Mouse (Mus musculus) ovary, postnatal 36 days (tissue): ENCODE results near the gene Arrdc4.
A peak's percentile ranks its signal among the peaks of the same experiment; 100 is the strongest.

Experiments used
- DNase-seq: peaks from one replicate; pipeline ENCODE4 v3.0.0; 2022; ENCODE audit warnings: low spot score, mixed read lengths

Arrdc4 gene

DNA sequence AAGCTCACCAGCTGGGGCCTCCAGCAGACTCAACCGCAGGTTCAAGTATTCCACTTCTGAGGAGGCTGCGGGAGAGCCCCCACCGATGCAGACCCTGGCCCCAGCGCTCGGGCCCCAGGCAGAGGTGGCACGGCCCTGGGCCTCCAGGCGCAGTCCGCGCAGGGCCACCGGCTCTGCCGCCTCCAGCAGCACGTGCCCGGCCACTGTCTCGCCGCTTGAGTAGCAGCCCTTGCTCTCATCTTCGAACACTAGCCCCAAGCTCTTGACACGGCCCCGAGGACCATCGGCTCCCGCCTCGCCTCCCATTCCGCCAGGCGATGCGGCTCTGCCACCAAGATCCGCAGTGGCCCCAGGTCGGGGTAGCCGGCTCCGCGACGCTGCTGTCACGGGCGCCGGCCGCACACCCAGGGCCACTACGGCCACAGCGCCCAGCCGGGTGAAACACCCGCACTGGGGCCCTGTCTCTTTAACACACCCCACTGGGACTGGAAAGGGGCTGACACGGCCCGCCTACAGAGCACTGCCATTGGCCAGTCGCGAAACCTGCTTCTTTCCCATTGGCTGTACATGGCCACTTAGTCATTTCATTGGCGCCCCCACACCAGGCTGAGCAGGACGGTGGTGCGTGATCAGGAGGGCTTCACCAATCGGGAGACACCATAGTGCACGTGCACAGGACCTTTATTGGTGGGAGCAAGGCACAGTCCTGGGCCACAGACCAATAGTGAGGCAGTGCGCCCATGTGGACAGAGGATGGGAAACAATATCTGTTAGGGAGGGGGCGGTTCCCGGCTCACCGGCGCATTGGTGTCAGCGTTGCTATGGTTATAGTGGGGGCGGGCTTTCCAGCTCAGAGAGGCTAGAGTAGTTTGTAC is at the start of gene Arrdc4:
Gene Arrdc4 (minus strand): TSS at position 481 of the 875 bp plus-strand sequence.
- peak; percentile 97 for DNase-seq

DNA sequence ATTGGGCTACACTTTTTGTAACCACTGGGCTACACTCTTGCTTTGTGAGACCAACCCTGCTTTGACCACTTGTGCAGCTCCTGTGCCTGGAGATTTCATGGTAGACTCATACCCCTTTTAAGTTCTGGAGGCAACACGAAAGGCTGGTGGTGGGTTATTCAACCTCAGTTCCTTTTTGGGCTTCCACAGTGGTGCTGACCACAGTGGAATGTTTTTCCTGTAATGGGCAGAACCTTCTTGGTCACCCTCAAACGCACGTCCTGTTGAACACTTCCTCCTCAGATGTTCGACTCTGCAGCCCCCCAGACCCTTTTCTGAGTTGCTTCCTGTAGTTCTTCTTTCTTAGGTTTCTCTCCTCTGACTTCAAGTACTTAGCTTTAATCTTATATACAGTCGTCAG is 46.5 kb upstream of the Arrdc4 start:
- DNase-seq = no peak

DNA sequence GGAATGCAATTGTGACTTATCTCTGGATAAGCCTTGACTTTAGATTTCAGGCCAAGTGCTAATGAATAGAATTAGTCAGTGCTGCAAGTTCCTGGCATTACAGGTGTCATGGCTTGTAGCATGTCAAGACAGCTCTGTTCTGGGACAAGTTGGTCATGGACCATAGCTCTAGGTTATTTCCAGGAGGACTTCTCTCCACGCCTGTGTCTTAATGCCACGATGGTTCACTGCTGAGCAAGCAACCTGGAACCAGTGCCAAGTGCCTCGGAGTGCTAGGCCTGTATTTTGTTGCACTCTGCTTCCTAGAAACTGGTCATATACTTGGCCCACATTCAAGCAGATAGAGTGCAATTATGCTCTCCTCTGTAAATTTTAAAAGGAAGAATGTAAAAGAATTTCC is 39.7 kb upstream of the Arrdc4 start:
- peak; percentile 10 for DNase-seq

DNA sequence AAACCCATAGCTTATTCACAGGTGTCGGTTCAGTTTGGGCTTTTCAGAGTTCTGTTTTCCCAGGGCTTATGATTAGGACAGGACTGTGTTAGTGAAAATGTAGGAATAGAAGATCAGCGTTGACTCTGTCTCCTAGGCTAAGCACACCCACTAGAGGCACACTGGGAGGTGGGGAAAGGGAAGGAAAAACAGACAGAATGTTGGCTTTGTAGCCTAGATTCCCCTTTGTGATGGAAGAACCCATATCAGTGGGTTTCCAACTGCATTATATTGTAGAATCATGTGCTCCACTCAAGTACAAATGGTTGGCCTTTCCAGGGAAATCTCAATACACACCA is 22.7 kb upstream of the Arrdc4 start:
- no peak for DNase-seq

DNA sequence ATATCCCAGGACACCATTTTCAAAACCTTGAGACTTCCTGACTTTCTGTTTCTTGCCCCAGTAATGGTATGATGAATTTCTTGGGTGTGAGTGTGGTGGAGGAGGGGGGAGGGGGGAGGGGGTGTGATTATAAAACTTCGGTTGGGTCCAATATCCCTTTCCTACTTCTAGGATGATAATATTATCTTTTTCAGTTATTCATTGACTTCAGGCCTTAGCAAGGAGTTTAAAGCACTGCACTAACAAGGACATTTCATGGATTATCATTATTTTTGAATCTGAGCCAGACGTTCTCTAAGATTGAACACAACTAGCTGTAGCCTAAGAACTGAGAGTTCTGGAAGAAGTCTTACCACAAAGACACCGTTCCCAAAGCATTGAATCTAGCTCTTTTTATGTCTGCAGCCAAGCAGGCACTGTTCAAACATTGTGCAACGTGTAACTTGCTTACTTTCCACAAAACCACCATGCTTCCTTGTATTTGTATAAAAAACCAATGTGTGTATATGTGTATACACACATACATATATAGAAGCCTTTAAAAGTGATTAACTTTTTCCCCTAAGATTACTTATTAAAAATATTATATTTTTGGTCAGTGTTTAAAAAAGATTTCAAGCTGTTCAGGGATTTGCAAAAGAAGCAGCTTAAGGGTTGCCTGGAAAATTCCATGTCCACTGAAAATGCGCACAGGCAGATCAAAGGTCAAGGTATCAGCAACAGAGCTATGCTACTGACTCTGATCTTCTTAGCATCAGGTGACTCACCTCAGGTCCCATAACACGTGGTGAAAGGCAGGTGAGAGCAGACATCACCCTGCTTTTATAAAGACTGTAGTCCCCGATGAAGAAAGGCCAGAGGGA is 22.1 kb upstream of the Arrdc4 start:
- no peak for DNase-seq

DNA sequence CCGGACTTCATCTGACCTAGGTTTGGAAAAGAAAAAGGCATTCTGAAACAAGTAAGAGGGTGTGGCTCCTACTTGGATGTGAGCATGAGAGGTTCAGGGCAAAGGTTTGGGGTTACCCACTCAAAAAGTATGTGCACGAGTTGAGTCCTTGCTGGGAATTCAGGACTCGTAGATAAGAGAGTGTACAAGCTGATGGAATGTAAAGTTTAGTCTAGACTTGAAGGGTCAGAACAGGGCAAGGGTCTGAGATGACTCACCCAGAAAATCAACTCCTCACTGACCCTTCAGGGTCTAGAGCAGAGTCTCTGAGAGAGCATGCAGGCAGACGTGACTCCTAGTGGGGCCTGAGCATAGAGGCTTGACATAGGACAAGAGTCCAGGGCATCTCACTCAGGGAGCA is 16.9 kb upstream of the Arrdc4 start:
- no peak for DNase-seq

DNA sequence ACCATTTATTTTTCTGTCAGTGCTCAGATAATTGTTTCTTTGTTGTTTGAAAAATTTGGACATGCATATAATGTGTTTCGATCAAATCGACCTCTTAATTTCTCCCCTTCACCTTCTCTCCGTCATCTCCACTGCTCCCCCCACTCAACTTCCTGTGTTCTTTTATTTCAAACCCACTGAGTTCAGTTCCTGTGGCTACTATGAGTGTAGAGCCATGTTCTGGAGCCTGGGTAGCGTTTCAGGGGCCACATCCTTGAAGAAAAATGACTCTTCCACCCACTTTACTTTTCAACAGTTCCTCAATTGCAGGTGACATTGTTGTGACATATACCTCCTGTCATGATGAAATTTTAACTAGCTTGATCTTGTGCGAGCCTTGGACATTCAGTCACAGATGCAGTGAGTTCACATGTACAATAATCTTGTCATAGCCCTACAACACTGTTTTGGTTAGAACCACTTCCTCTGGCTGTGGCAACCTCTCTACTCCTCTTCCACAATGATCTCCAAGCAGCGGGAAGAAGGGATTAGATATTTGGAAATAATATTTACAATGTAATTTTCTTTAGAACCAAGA is 10.2 kb upstream of the Arrdc4 start:
- DNase-seq = no peak

DNA sequence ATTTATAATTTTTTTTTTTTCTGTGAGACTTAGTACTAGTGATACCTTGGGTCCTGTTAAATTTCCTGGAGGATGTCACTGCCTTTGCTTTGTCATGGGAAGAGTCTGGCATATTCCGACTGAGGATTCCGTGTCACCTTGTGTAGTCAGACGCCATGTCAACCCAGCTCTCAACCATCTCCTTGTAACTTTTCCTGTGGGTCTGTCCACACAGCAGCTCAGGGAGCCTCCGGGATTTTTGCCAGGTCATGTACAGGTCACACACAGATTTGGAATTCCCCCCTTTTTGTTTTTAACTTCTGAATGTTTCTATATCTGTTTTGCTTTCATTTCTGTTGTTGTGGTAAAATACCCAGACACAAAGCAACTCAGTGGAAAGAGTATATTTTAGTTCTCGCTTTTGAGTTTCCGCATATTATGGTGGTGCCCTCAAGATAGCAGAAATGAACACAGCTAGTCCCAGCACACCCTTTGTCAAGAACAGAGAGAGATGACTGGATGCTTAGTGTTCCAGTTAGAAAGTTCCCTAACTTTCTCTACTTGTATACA is 7.7 kb upstream of the Arrdc4 start:
- DNase-seq = peak; percentile 10

DNA sequence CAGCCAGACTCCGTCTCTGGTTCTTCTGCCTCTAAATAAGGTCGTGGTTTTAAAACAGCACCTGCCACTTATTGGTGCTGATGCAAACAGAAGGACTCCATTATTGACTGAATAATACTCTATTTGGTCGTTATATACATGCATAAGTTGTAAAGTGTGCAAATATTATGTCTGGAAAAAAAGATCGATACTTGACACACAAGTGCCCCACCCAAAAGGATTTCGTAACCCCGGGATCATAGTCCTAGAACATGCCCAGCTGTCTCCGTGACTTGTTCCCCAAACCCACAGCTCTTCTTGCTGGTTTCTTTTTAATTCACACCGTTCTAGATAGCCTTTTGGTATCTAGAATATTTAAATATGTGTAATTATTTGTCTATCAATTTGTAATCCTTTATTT is 878 bp upstream of the Arrdc4 start:
- no peak for DNase-seq

DNA sequence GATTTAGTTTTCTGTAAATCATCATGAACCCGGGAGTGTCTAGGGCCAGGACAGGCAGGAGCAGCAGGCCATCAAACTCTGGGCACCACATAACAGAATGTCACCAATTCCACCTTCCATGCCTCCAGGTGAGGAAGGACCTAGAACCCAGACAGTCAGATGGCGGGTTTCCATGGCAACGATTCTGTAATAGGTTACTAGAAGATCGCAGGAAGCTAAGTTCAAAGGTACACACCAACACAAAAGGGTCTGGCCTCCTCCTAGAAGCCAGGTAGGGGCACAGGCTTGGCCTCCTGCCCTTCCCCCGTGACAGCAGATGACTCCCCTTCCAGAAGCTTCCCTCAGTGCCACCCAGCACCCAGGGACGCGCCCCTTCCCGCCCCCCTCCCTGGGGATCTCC is 680 bp downstream of the Arrdc4 start:
- peak; percentile 6 for DNase-seq

DNA sequence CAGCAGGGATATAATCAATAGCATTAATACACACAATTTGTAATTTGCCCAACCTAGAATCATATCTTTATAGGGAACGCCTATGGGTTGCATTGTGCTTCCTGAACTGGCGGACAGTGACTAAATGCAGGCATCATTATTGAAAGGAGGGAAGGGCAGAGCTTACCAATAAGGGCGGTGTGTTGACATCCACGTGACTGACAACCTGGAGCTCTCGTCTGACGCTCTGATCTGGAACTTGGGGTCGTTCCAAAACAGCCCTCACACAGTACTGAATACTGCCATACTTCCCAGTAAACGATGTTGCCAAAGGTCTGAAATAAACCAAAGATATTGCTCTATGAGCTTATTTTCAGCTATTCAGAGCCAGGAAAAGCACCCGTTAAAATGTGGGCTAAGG is 4.4 kb downstream of the Arrdc4 start:
- no peak for DNase-seq

DNA sequence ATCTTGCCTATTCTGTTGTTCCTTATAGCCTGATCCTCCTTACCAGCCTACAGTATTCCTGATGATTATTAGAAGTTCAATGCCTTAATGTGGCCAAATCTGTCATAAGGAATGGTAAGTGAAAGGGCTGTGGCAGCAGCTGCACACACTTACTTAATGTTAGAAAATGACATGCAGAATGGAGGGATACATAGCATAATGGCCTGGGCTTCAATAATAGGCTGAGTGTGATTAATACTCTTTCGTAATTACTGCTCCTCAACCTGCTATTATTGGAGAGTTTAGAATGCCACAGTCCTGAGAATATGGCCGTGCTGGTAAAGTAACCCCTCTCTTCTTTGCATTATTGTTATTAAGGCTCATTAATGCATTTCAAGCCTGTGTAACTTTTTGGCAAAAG is 4.8 kb downstream of the Arrdc4 start:
- no peak for DNase-seq

DNA sequence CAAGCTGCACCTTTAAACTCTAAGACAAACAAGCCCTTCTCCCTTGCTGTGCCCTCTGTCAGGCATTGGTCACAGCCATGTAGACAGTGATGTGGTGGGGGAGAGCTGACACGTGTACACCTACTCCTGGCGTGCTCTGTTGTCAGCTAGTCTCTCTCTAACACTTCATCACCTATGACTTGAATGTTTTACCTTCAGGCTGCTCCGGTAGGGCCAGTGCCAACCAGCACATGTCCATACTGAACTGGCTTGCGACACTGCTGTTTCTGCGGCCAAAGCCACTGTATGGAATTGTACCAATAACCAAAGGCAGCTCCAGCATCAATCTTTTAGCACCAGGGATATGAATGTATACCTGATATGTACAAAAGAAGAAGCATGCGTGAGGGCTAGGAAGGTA is 8.3 kb downstream of the Arrdc4 start:
- DNase-seq = no peak

DNA sequence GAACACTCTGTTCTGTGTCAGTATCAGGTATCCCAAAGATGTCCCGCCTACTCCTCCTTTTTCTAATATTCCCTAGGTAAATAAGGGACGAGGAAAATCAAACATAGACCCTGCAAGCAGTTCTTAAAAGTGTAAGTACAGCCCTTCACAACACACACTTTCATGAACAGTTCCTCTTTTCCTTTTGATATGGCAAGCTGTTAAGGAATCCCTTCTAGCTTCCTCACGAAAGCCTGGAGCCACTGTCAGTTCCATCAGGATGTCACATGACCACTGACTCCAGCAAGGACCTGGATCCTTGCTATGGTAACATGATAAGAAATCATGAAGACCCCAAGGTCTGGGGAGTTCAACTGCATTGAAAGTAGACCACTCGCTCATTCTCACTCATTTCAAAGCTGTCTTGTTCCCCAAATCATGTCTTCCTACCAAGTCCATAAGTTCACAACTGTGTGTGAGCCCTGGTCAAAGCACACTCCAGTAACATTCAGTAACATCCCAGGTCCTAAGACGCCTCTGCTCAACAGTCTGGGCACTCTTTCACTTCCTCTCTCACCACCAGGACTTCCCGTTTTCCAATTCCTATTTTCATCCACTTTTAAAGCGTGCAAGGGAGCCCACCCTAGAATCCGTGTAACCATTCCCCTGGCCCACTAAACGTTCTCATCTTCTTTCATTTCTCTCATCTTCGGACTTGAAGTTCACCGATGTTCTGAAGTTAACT is 10.2 kb downstream of the Arrdc4 start:
- DNase-seq = no peak

DNA sequence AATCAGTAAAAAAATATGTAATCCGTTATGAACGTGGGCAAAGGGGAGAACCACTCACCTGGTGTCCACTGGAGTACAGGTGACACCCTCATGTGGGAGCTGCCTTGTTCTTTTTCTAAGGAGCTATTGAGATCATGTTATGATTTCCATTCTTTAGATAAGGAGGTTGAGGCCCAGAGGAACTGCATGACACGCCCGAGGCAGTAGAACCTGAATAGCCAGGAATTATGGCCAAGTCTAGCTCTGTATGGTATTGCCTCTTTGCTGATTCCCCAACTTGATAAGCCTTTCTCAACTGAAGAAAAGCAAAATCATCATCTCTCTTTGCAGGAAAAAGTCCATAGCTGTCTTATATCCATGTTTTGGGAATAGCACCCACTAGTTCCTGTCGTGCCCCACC is 22.7 kb downstream of the Arrdc4 start:
- no peak for DNase-seq

DNA sequence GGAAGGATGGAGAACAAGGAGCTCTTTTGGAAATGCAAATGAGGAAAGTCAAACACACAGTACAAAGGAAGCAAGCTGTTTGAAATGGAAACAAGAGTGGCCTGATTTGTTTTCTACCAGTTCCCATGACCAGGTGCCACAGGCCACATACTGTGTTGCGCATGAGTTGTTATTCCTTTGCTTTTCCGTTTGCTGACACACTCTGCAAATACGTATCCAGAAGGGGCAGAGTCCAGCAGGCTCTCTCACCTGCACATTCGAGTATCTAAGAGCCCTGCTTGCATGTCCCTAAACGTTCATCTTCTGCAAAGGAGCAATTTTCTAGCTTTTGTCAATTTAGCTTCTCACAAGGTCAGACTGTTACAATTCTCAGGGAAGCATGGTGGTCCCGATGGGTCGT is 24.3 kb downstream of the Arrdc4 start:
- DNase-seq = no peak

DNA sequence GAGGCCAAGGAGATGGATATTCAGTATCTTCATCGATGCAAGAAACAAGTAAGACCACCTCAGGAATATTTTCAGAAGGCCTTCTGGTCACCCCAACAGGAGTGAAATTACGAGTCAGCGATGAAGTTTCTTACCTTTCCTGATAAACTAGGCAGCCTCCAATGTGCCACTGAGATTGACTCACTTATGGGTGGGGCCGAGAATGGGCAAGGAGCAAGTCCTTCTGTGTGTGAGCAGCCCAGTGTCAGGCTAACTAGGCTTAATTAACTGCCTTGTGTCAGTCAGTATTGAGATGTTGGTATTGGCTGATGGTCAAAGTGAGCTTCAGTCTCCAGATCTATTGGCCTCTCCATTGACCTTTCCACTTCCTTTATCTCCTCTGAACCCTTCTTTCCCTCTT is 27.5 kb downstream of the Arrdc4 start:
- no peak for DNase-seq

DNA sequence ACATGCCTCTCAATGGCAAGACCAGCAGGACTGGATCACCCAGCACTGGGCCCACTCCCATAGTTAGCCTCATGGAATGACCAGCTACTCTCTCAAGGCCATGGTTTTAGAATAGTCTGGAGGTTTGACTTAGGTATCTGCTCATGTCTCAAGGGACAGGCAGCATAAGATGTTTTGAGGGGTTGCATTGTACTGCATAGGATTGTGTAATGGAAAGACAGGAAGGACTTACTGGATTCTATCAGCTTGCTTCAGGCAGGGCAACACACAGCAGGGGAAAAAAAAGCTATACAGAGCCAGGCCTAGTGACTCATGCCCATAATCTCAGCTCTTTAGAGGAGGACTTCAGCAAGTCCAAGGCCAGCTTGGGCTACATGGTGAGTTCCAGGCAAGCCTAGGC is 31.1 kb downstream of the Arrdc4 start:
- no peak for DNase-seq

DNA sequence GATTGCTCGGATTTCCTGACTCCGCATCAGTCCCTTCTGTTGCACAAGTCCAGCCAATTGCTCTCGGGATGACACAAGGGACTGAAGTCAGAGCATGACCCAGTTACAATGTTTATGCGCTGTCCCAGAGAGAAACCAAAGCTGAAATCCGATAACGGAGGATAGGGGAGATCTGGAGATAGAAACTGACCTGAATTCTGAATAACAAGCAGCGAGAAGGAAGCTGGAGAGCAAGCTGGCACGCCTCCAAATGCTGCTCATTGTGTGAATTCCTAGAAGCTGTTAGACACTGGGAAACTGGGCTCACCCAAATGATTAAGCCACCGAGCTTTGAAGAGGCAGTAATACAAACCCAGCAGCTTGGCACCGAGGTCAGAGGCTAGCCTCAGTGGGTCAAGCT is 31.5 kb downstream of the Arrdc4 start:
- peak; percentile 61 for DNase-seq

DNA sequence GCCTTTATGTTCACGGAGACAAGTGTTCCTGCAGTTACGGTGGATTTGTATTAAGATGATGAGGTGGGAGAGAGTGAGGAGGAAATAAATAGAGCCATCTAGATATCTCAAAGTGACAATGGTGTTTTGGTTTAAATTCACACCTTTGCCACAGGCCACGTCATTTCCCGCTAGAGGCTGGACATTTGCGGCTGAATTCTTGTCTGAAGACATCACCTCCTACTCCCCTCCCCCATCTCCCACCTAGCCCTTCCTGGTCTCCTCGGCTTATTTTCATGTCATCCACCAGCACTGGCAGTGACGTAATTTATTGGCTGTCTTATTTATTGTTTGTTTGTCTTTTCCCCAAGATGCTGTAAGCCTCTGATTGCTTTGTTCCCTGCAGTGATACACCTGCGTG is 32.1 kb downstream of the Arrdc4 start:
- no peak for DNase-seq

DNA sequence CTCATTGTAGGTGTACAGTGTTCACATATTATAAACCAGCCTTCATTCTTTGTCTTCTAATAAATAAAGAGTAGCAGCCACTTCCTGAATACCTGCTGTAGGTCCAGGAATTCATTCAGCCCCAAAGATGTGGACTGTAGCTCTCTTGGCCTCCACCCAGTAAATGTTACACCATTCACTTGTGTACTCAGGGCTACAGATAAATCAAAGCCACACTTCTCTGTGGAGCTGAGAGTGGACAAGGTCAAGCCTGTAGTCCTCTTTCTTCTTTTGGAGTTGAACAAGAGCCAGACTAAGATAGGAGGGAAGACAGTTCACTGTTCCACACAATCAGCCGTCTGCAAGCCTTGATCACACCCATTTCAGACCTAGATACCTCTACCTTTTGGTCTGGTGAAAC is 36.1 kb downstream of the Arrdc4 start:
- no peak for DNase-seq

DNA sequence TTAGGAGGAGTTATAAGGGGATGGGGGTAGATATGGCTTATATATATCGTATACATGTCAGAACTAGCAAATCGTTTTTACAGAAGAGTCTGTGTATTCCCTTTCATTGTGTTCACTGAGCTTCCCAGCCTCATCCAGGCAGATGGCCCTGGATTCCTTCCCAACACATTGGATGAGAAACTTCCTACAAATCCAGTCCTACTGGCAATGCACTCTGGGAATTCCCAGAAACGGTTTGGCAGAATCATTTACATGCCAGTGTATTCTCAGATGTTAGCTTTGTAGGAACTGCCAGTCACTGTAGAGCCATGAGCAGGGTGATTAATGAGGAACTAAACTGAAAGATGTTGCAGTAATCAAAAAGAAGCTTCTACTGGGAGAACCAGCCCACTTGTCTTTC is 36.6 kb downstream of the Arrdc4 start:
- no peak for DNase-seq
